Mouse (Mus musculus) olfactory bulb, adult 2 months (tissue): ENCODE results near the gene Arhgap35. TPM values are rescaled to one million over a fixed set of nuclear protein-coding genes. Genes with fewer than 3 reads are reported as not detected.

Source experiments
- H3K27ac ChIP-seq: fragments of 200-500 bp; 2 replicates; pipeline ENCODE4 v1.5.1; 2012; ENCODE audit warnings: low read depth, low read length; ENCODE audit not compliant: insufficient read depth
- H3K4me1 ChIP-seq: fragments of 200-500 bp; 2 replicates; pipeline ENCODE4 v1.6.1; 2012; ENCODE audit warnings: low read length; ENCODE audit not compliant: control insufficient read depth, insufficient read depth
- H3K4me3 ChIP-seq: fragments of 200-500 bp; 2 replicates; pipeline ENCODE4 v1.5.1; 2012; ENCODE audit warnings: mild to moderate bottlenecking, low read depth, low read length, moderate library complexity; ENCODE audit not compliant: insufficient read depth
- CTCF ChIP-seq: fragments of 200-500 bp; IDR thresholded peaks from 2 replicates; pipeline ENCODE4 v1.5.1; 2012; ENCODE audit warnings: low read depth, mild to moderate bottlenecking, low read length, moderate library complexity; ENCODE audit not compliant: insufficient read depth
- POLR2A ChIP-seq: fragments of 200-500 bp; IDR thresholded peaks from 2 replicates; pipeline ENCODE4 v1.6.1; 2012; ENCODE audit warnings: mild to moderate bottlenecking, low read depth, low read length, moderate library complexity; ENCODE audit not compliant: insufficient read depth
- WGBS: fragments of 180-500 bp; shearing (Covaris S2); methylation state at CpG from one replicate; pipeline ENCODE4 v1.1.7; 2018; 5-methylcytosine and 5-hydroxymethylcytosine counted together
- polyA plus RNA-seq: library from polyadenylated mRNA; stranded (reverse); fragments of >200 nt; gene quantifications from 2 replicates; pipeline ENCODE4 v1.2.4, GENCODE M21; 2012; ENCODE audit warnings: low replicate concordance; ENCODE audit not compliant: missing spikeins, insufficient read depth, insufficient read length

The Arhgap35 gene
- polyA plus RNA-seq, 1 experiment = not detected

- 56% methylated on average over 3 of the region's 3 CpGs for WGBS
- Histone ChIP-seq H3K4me1 (peaks cover 12% of the 10 kb centered on the region), H3K27ac (0 out of 2 replicates have a peak overlapping the region, but pooled peaks have one; percentile 20), H3K4me3 (no peak overlapping the region)
- no peak for TF ChIP-seq CTCF
- TF ChIP-seq POLR2A = no peak
Observed at GRCm38 (mm10) chr7:16582299-16582698, 32.5 kb downstream of the Arhgap35 start.

DNA sequence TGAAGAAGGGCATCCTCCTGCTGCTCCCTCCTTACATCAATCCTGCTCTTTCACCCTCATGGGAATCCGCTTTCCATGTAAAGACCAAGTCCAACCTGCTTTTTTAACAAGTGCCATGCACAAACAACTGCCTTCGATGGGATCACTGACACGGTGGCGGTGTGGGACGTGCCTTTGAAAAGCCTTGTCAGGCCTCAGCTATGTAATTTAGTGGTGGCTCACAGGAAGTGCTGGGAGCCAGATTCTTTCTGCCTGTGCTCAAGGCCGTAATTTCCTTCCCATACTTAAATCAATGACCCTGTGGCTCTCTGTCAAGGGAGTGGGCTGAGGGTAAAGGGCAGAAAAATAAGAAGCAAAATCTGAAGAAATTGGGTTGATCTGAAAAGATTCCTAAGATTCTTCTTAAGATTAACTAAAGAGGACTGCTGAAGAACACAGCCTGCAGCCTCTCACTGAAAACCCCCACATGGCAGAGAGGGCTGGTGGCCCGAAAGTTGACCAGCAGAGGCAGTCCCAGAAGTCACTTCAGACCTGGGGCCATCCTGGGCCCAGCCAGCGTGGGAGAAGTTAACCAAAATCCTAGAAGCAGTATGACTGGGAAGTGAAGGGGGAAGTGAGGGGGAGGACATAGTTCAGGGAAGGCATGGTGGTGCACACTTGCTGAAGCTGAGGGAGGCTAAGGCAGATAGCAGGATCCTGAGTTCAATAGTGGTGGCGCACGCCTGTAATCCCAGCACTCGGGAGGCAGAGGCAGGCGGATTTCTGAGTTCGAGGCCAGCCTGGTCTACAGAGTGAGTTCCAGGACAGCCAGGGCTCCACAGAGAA is 33.3 kb downstream of the Arhgap35 start:
- WGBS = 46% methylated on average over 13 of the region's 13 CpGs
- Histone ChIP-seq H3K4me1 (peaks cover 12% of the 10 kb centered on the region), H3K27ac (peak overlapping the region; percentile 7), H3K4me3 (no peak overlapping the region)
- no peak for TF ChIP-seq CTCF
- TF ChIP-seq POLR2A = no peak

- Histone ChIP-seq H3K27ac (no peak overlapping the region), H3K4me3 (no peak overlapping the region), H3K4me1 (peaks cover 9% of the 10 kb centered on the region)
- TF ChIP-seq CTCF = no peak
- TF ChIP-seq POLR2A = no peak
- WGBS = 78% methylated on average over 1 of the region's 1 CpGs
Observed at GRCm38 (mm10) chr7:16576719-16577118, 38.1 kb downstream of the Arhgap35 start.

DNA sequence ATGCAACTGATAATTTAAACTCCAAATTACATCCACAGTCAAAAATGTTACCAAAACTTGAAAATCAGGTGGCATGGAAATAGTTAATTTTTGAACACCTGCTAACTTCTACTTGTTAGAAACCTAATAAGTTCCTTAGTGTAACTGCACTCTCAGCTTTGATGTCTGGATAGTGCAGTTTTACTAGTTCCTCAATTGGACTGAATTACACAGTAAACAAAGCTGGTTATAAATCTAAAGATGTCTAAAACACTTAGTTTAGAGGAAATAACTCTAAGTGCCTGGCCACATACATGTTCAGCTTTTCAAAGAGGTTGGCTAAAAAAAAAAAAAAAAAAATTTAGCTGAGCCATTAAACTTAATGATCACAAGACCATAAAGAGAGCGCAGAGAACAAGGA is 43.6 kb downstream of the Arhgap35 start:
- 97% methylated on average over 1 of the region's 1 CpGs for WGBS
- no peak overlapping the region for H3K4me3 ChIP-seq
- no peak overlapping the region for H3K27ac ChIP-seq
- no peaks in the 10 kb centered on the region for H3K4me1 ChIP-seq
- TF ChIP-seq CTCF (no peak), POLR2A (no peak)

GRCm38 (mm10) chr7:16570737-16571136 is 44.1 kb downstream of the Arhgap35 start:
- TF ChIP-seq POLR2A = no peak
- TF ChIP-seq CTCF = no peak
- WGBS = 40% methylated on average over 1 of the region's 1 CpGs

GRCm38 (mm10) chr7:16564491-16564890 is 50.3 kb downstream of the Arhgap35 start:
- no peak overlapping the region for H3K27ac ChIP-seq
- no peak overlapping the region for H3K4me3 ChIP-seq
- 94% methylated on average over 8 of the region's 8 CpGs for WGBS
- H3K4me1 ChIP-seq = no peaks in the 10 kb centered on the region; the same call in 1 of the 2 replicates
- no peak for TF ChIP-seq POLR2A
- TF ChIP-seq CTCF = no peak

More at GRCm38 (mm10) chr7:16570737-16571136, 44.1 kb downstream of the Arhgap35 start:
- Histone ChIP-seq H3K4me1 (no peaks in the 10 kb centered on the region), H3K4me3 (no peak overlapping the region), H3K27ac (no peak overlapping the region)

- TF ChIP-seq POLR2A (no peak), CTCF (no peak)
- WGBS = 41% methylated on average over 9 of the region's 9 CpGs
- Histone ChIP-seq H3K27ac (no peak overlapping the region), H3K4me3 (no peak overlapping the region), H3K4me1 (peaks cover 7% of the 10 kb centered on the region)
Observed at GRCm38 (mm10) chr7:16557783-16558538, 56.8 kb downstream of the Arhgap35 start.

- no peak for TF ChIP-seq CTCF
- no peak for TF ChIP-seq POLR2A
- Histone ChIP-seq H3K4me3 (no peak overlapping the region), H3K27ac (no peak overlapping the region), H3K4me1 (peaks cover 7% of the 10 kb centered on the region)
- 72% methylated on average over 4 of the region's 4 CpGs for WGBS
Observed at GRCm38 (mm10) chr7:16557251-16557650, 57.5 kb downstream of the Arhgap35 start.

DNA sequence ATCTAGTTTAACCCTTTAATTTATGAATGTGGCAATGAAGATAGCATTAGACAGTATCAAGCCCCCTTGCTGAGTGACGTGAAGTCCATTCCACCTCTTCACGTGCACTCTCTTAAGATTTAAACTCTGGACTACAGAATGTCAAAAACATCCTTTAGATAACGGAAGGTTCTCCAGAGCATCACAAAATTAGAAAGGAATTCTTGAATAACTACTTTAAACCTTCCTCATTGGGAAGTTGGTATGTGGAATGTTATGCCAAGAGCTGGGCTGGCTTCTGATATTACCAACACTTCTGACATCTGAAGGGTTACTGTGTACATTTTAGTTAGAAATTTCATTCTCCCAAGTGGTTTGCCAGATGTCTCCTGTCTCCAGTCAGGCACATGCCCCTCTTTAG is 60.6 kb downstream of the Arhgap35 start:
- H3K4me1 ChIP-seq = peaks cover 7% of the 10 kb centered on the region
- no peak for TF ChIP-seq POLR2A
- TF ChIP-seq CTCF = no peak
- WGBS = 90% methylated on average over 3 of the region's 3 CpGs
- no peak overlapping the region for H3K4me3 ChIP-seq
- no peak overlapping the region for H3K27ac ChIP-seq
